21 mouse cellular contexts compared by ENCODE assay signal in the genomic region with DNA sequence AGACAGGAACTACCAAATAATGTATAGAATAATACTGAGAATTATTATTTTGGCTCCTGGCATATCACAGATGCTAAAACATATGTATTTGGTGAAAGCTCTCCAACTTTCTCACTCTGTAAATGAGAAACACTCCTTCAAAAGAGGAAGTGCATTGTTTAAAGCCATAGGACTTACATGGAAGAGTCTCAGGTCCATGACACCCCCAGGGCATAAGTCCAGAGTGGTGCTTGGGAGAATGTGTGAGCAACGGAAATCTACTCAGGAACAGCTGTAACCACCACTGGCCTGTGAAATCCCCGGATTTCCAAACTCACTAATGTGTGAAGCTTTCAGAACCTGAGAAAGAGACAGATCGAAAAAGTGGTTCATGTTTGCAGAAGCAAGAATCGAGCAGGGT.
A peak's percentile ranks its signal among the peaks of the same experiment; 100 is the strongest.
DNase-seq lines count a peak whose midpoint lies in the region; ATAC-seq and TF ChIP-seq lines count a peak whose summit lies in the region.
"Had no signal": no experiment of that assay in that cellular context is flagged by ENCODE, and none has a peak within 500 bp of the region (broad histone marks: within the 10 kb centered on the region; RNA-seq: fewer than 3 reads in every experiment).

No protein-coding gene starts in this region.

- H3K9me3 ChIP-seq in kidney, embryonic 15.5 days (replicated peaks) = no peaks in the 10 kb centered on the region
- no peaks in the 10 kb centered on the region for H3K9me3 ChIP-seq in limb, embryonic 14.5 days (ENCODE audit: control insufficient read depth, low read length)
- H3K9me3 ChIP-seq in hindbrain, embryonic 14.5 days (ENCODE audit: control insufficient read depth, low read length) = no peaks in the 10 kb centered on the region
- H3K9me3 ChIP-seq: embryonic facial prominence, embryonic 12.5 days had no signal

- no peak overlapping the region for H3K4me3 ChIP-seq in kidney, embryonic 15.5 days (replicated peaks)
- H3K4me3 ChIP-seq in limb, embryonic 14.5 days (replicated peaks; ENCODE audit: low read length) = no peak overlapping the region
- H3K4me3 ChIP-seq in hindbrain, embryonic 14.5 days (replicated peaks; ENCODE audit: low read length) = no peak overlapping the region
- H3K4me3 ChIP-seq: embryonic facial prominence, embryonic 12.5 days; forebrain, embryonic 13.5 days had no signal

- no peak overlapping the region for H3K4me2 ChIP-seq in kidney, embryonic 15.5 days
- H3K4me2 ChIP-seq in limb, embryonic 14.5 days (replicated peaks; ENCODE audit: low read depth, low read length, severe bottlenecking) = no peak overlapping the region
- no peak overlapping the region for H3K4me2 ChIP-seq in hindbrain, embryonic 14.5 days (replicated peaks)
- H3K4me2 ChIP-seq: embryonic facial prominence, embryonic 12.5 days; forebrain, embryonic 13.5 days had no signal

- no peaks in the 10 kb centered on the region for H3K36me3 ChIP-seq in kidney, embryonic 15.5 days
- no peaks in the 10 kb centered on the region for H3K36me3 ChIP-seq in limb, embryonic 14.5 days (ENCODE audit: control insufficient read depth, insufficient read depth, low read length)
- H3K36me3 ChIP-seq in hindbrain, embryonic 14.5 days (replicated peaks; ENCODE audit: control insufficient read depth, insufficient read depth) = no peaks in the 10 kb centered on the region
- H3K36me3 ChIP-seq: embryonic facial prominence, embryonic 12.5 days had no signal

- no peak for ATAC-seq in kidney, embryonic 15.5 days (replicated peaks; ENCODE audit: low FRiP score)
- ATAC-seq in limb, embryonic 14.5 days (ENCODE audit: low FRiP score, low read depth) = peak; percentile 77
- ATAC-seq in hindbrain, embryonic 14.5 days (ENCODE audit: low FRiP score) = no peak
- ATAC-seq: forebrain, embryonic 13.5 days; forebrain, embryonic 16.5 days had no signal

- 0 out of 2 replicates have a peak overlapping the region, but pooled peaks have one; percentile 11 for H3K27ac ChIP-seq in kidney, embryonic 15.5 days
- H3K27ac ChIP-seq in limb, embryonic 14.5 days (replicated peaks; ENCODE audit: low read depth, low read length) = 0 out of 2 replicates have a peak overlapping the region, but pooled peaks have one; percentile 52
- H3K27ac ChIP-seq in hindbrain, embryonic 14.5 days = no peak overlapping the region
- H3K27ac ChIP-seq: embryonic facial prominence, embryonic 12.5 days; forebrain, embryonic 13.5 days had no signal

- no peak for TF ChIP-seq POLR2A in limb, embryonic 14.5 days (IDR thresholded peaks at IDR 0.05; ENCODE audit: borderline replicate concordance, extremely low read depth, insufficient read depth, insufficient read length)

- no peak for DNase-seq in kidney, postnatal 36 days
- DNase-seq in retina, postnatal 1 day = peak; percentile 38
- DNase-seq in retina, embryonic 14.5 days (ENCODE audit: low spot score) = no peak
- peak; percentile 60 for DNase-seq in limb, embryonic 14.5 days (ENCODE audit: low spot score)
- DNase-seq in telencephalon, adult 2 months (ENCODE audit: low read depth, low spot score) = peak; percentile 3
- no peak for DNase-seq in layer of hippocampus, adult 9-10 months (ENCODE audit: low spot score)
- DNase-seq in hindbrain, embryonic 14.5 days (ENCODE audit: low spot score) = no peak
- DNase-seq: adrenal gland, adult 2 months; adrenal gland, postnatal 10 days; adrenal gland, postnatal 25 days; cerebellum, adult 11 months; cerebellum, adult 18-20 months; cerebellum, adult 8-10 months; cerebellum, adult 9-11 months; cerebellum, postnatal 14 days; cerebellum, postnatal 36 days; embryo, embryonic 11 days had no signal

- H3K4me1 ChIP-seq in kidney, embryonic 15.5 days = peaks cover 22% of the 10 kb centered on the region
- H3K4me1 ChIP-seq in limb, embryonic 14.5 days (ENCODE audit: control insufficient read depth, insufficient read depth, low read length) = peaks cover 16% of the 10 kb centered on the region; the same call in 1 of the 2 replicates
- H3K4me1 ChIP-seq in hindbrain, embryonic 14.5 days (replicated peaks; ENCODE audit: control insufficient read depth, insufficient read depth, low read length) = peaks cover 19% of the 10 kb centered on the region

- WGBS in kidney, embryonic 15.5 days = 46% methylated on average over 4 of the region's 4 CpGs
- 20% methylated on average over 4 of the region's 4 CpGs for WGBS in limb, embryonic 14.5 days
- WGBS in hindbrain, embryonic 14.5 days = 76% methylated on average over 4 of the region's 4 CpGs

- H3K9ac ChIP-seq in kidney, embryonic 15.5 days = no peak overlapping the region
- H3K9ac ChIP-seq in limb, embryonic 14.5 days (ENCODE audit: low read depth, low read length, severe bottlenecking) = no peak overlapping the region
- H3K9ac ChIP-seq in hindbrain, embryonic 14.5 days = no peak overlapping the region
- H3K9ac ChIP-seq: embryonic facial prominence, embryonic 12.5 days; forebrain, embryonic 13.5 days had no signal

- H3K27me3 ChIP-seq in kidney, embryonic 15.5 days = peaks cover 7% of the 10 kb centered on the region
- no peaks in the 10 kb centered on the region for H3K27me3 ChIP-seq in limb, embryonic 14.5 days (ENCODE audit: control insufficient read depth, insufficient read depth, low read length)
- H3K27me3 ChIP-seq in hindbrain, embryonic 14.5 days (ENCODE audit: control insufficient read depth, insufficient read depth, low read length) = no peaks in the 10 kb centered on the region
- H3K27me3 ChIP-seq: embryonic facial prominence, embryonic 12.5 days had no signal

Comparison
In these comparisons a context has a peak if more than half of its experiments do, and no peak if none do; other contexts are left out.
1. DNase-seq: peak in retina, postnatal 1 day (single experiment), limb, embryonic 14.5 days (single experiment) and telencephalon, adult 2 months (single experiment); none in kidney, postnatal 36 days (0 of 2), retina, embryonic 14.5 days (single experiment), layer of hippocampus, adult 9-10 months (single experiment) and hindbrain, embryonic 14.5 days (single experiment).